Mouse (Mus musculus): ENCODE data around the gene Stab2.

- TF ChIP-seq CTCF (IDR thresholded peaks at IDR 0.05; ENCODE audit: low read depth, low read length) (no peak), POLR2A (IDR thresholded peaks at IDR 0.05; ENCODE audit: extremely low read depth, insufficient read depth, low read length) (no peak)
Observed at GRCm38 (mm10) chr10:87014391-87014965, 6.7 kb upstream of the Stab2 start.

Measured in liver, adult 2 months (tissue).